Mouse (Mus musculus): Measurements from ENCODE around the gene Ank3.

DNA sequence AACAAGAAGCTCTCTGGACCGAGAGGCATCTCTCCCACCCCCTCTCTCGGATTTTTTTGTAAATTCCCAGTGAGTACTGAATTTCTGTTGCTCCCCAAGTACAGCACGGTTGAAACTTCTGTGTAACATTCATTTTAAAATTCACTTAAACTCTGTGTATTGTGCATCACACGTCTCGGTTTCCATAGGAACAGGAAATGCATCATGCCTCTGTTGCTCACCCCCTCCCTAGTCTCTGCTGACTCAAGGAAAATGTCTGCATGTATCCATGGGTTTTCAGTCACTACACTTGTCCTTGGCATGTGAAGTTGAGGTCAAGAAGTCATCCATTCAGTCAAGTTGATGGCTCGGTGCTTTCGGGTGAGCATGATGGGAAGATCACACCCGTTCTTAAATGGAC is 234.3 kb downstream of the Ank3 start:
- TF ChIP-seq CTCF (IDR thresholded peaks at IDR 0.05; ENCODE audit: low read depth) = no peak
- TF ChIP-seq EP300 (IDR thresholded peaks at IDR 0.05; ENCODE audit: low read depth) = no peak

All from liver, postnatal 0 days (tissue).